Mouse (Mus musculus) left cerebral cortex, postnatal 10 days (tissue): ENCODE data around the gene Olfr270. TPM values are rescaled to one million over a fixed set of nuclear protein-coding genes. Genes with fewer than 3 reads are reported as not detected.

ENCODE experiments used
- total RNA-seq, 2 experiments: library from RNA; stranded (reverse); gene quantifications; 2 replicates each; pipeline ENCODE4 v1.2.3; 2021

The Olfr270 gene
- total RNA-seq, 2 experiments from 2014 or later, result not detected

Other genes starting within 250 kb of the Olfr270 start
- not detected for gene Olfr275, start 149.9 kb upstream of the Olfr270 start, total RNA-seq
- not detected for gene Olfr273, start 105.3 kb upstream of the Olfr270 start, total RNA-seq
- not detected for gene Olfr272, start 45.4 kb upstream of the Olfr270 start, total RNA-seq
- gene Nipsnap3a, start 24.7 kb downstream of the Olfr270 start, total RNA-seq, result not detected
- gene Nipsnap3b, start 47.3 kb downstream of the Olfr270 start, total RNA-seq, result 10 to 100 TPM; 22.3 to 24.5 TPM
- 10 to 100 TPM; 30.1 to 30.2 TPM for gene Abca1, start 195.3 kb downstream of the Olfr270 start, total RNA-seq